Mouse (Mus musculus) bone marrow macrophage, adult 2 months (primary cell): ENCODE results near the gene Cutal. TPM values are rescaled to one million over a fixed set of nuclear protein-coding genes. Genes with fewer than 3 reads are reported as not detected.

Source experiments
- H3K27ac ChIP-seq: 2 replicates; pipeline ENCODE4 v1.5.1; 2012; ENCODE audit warnings: low read depth, low read length; ENCODE audit not compliant: insufficient read depth
- H3K4me1 ChIP-seq: 2 replicates; pipeline ENCODE4 v1.6.1; 2012; ENCODE audit warnings: low read length; ENCODE audit not compliant: control insufficient read depth, insufficient read depth
- H3K4me3 ChIP-seq: 2 replicates; pipeline ENCODE4 v1.5.1; 2012; ENCODE audit warnings: mild to moderate bottlenecking, low read length, moderate library complexity; ENCODE audit not compliant: insufficient read depth
- CTCF ChIP-seq: IDR thresholded peaks from 2 replicates; pipeline ENCODE4 v1.5.1; 2012; ENCODE audit warnings: low read depth, mild to moderate bottlenecking, low read length, moderate library complexity
- POLR2A ChIP-seq: IDR thresholded peaks from 2 replicates; pipeline ENCODE4 v1.6.1; 2012; ENCODE audit warnings: mild to moderate bottlenecking, low read depth, low read length, borderline replicate concordance
- polyA plus RNA-seq: library from polyadenylated mRNA; stranded (reverse); fragments of >200 nt; gene quantifications from 2 replicates; pipeline ENCODE4 v1.2.4, GENCODE M21; 2012; ENCODE audit not compliant: missing spikeins, insufficient read depth, insufficient read length

Gene Cutal
- polyA plus RNA-seq, 1 experiment, result not detected

- no peak for TF ChIP-seq POLR2A
- no peak for TF ChIP-seq CTCF
- Histone ChIP-seq H3K4me3 (no peak overlapping the region), H3K27ac (no peak overlapping the region), H3K4me1 (peaks cover 17% of the 10 kb centered on the region)
Observed at GRCm38 (mm10) chr2:34903191-34903590, 29.0 kb downstream of the Cutal start.

DNA sequence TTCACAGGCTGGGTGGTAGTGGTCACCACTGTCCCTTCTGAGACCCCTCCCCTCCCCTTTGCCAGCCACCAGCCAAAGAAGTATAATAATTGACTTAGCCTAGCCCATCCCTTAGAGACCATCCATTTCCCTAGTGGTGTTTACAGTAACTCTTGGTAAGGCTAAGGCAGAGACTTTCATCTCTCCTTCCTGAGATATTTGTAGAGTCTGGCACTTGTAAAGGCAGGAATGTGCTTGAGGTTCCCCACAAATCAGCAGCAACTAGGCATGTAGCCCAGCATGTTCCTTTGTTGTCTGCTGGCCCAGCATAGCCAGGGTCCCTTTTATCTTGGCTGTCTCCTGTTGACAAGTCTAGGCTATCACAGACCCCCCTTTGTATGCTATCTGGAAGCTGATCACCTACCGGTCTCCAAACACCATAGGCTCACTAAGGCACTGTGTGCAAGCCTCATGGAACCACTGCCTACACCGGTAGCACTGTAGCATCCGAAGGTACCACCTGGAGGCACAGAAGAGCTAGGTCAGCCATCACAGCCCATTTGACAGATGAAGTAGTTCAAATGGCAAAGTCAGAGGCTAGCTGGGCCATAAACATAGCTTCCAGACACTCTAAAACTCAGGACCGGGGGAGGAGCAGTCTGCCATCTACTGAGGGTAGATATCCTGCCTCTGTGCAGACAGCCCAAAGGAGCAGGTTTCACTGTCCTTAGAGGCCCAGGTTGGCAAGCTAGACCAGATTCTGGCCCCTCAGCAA, 29.6 kb downstream of the Cutal start:
- Histone ChIP-seq H3K4me3 (no peak overlapping the region), H3K27ac (no peak overlapping the region), H3K4me1 (peaks cover 17% of the 10 kb centered on the region)
- no peak for TF ChIP-seq POLR2A
- TF ChIP-seq CTCF, result no peak

- H3K4me3 ChIP-seq, result peak overlapping the region; percentile 44
- no peak overlapping the region for H3K27ac ChIP-seq
- TF ChIP-seq POLR2A, result no peak
- TF ChIP-seq CTCF, result no peak
- peaks cover 17% of the 10 kb centered on the region for H3K4me1 ChIP-seq
Observed at GRCm38 (mm10) chr2:34904849-34905542, 30.8 kb downstream of the Cutal start.

GRCm38 (mm10) chr2:34906426-34906825, 32.2 kb downstream of the Cutal start:
- 0 out of 2 replicates have a peak overlapping the region, but pooled peaks have one; percentile 3 for H3K27ac ChIP-seq
- TF ChIP-seq CTCF (no peak), POLR2A (no peak)
- peaks cover 17% of the 10 kb centered on the region for H3K4me1 ChIP-seq
- H3K4me3 ChIP-seq, result no peak overlapping the region

- H3K4me3 ChIP-seq, result no peak overlapping the region
- TF ChIP-seq CTCF, result no peak
- TF ChIP-seq POLR2A, result no peak
- peaks cover 19% of the 10 kb centered on the region for H3K4me1 ChIP-seq
- H3K27ac ChIP-seq, result peak overlapping the region; percentile 5; the same call in 1 of the 2 replicates
Observed at GRCm38 (mm10) chr2:34906861-34907604, 32.8 kb downstream of the Cutal start.

- Histone ChIP-seq H3K4me1 (peaks cover 20% of the 10 kb centered on the region), H3K27ac (no peak overlapping the region), H3K4me3 (no peak overlapping the region)
- TF ChIP-seq CTCF (no peak), POLR2A (no peak)
Observed at GRCm38 (mm10) chr2:34909719-34910118, 35.5 kb downstream of the Cutal start.

- Histone ChIP-seq H3K27ac (no peak overlapping the region), H3K4me1 (peaks cover 15% of the 10 kb centered on the region), H3K4me3 (no peak overlapping the region)
- TF ChIP-seq POLR2A (no peak), CTCF (no peak)
Observed at GRCm38 (mm10) chr2:34911871-34912270, 37.7 kb downstream of the Cutal start.

DNA sequence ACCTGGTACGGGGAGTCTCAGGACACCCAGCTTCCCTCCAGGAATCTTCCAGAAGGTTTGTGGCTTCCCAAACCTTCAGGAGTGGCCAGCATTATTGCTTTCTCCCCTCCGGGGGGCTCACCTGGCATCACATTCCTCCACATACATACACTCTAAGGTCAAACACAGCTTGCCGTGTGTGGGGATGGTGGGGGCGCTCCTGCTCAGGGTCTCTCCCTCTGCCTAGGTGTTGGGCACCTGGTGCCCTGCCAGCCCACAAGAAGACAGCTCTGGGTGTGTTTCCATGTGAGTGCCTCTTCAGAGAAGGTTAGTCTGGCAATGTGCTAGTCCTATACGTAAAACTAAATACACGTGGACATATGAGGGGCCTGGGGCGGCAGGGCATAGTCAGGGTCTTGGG, 38.4 kb downstream of the Cutal start:
- TF ChIP-seq CTCF (no peak), POLR2A (no peak)
- H3K4me1 ChIP-seq, result peaks cover 10% of the 10 kb centered on the region
- peak overlapping the region; percentile 93 for H3K4me3 ChIP-seq
- no peak overlapping the region for H3K27ac ChIP-seq

- TF ChIP-seq CTCF (no peak), POLR2A (no peak)
- Histone ChIP-seq H3K4me3 (peak within 1 kb of the TSS; percentile 93), H3K27ac (peak within 1 kb of the TSS; percentile 59), H3K4me1 (peaks cover 10% of the 10 kb centered on the region)
Observed at GRCm38 (mm10) chr2:34913218-34914068, 39.2 kb downstream of the Cutal start, which contains the start of gene Phf19. TSS of gene Phf19 (minus strand) at chr2:34914026.
